Mouse (Mus musculus) C2C12 (cell line): ENCODE measurements around the gene Atf5. TPM values are rescaled to one million over a fixed set of nuclear protein-coding genes. Genes with fewer than 3 reads are reported as not detected.

Source experiments
- H3K27me3 ChIP-seq: one replicate; pipeline ENCODE4 v1.6.1; 2011; ENCODE audit not compliant: control insufficient read depth, insufficient read depth, insufficient read length
- H3K36me3 ChIP-seq: one replicate; pipeline ENCODE4 v1.6.1; 2011; ENCODE audit not compliant: control insufficient read depth, insufficient read depth
- H3K4me3 ChIP-seq: one replicate; pipeline ENCODE4 v1.5.1; 2011; ENCODE audit warnings: mild to moderate bottlenecking, control low read depth; ENCODE audit not compliant: poor library complexity, insufficient read depth, severe bottlenecking
- H3K79me2 ChIP-seq: one replicate; pipeline ENCODE4 v1.6.1; 2011; ENCODE audit not compliant: control insufficient read depth, insufficient read depth
- H3K79me3 ChIP-seq: one replicate; pipeline ENCODE4 v1.6.1; 2011; ENCODE audit warnings: low read depth, control low read depth
- H3ac ChIP-seq: one replicate; pipeline ENCODE3; 2011; ENCODE audit warnings: low read depth; ENCODE audit not compliant: control insufficient read depth, insufficient read length
- CEBPB ChIP-seq: IDR thresholded peaks from one replicate; pipeline ENCODE4 v1.6.1; 2011; ENCODE audit warnings: low read depth, mild to moderate bottlenecking, control low read depth, moderate library complexity
- CTCF ChIP-seq: IDR thresholded peaks from one replicate; pipeline ENCODE4 v1.5.1; 2011; ENCODE audit not compliant: control insufficient read depth, insufficient read depth, insufficient read length
- FOSL1 ChIP-seq: IDR thresholded peaks from one replicate; pipeline ENCODE4 v1.8.0; 2011; ENCODE audit warnings: mild to moderate bottlenecking, low read length; ENCODE audit not compliant: poor library complexity, insufficient read depth, severe bottlenecking
- MAX ChIP-seq: IDR thresholded peaks from one replicate; pipeline ENCODE4 v1.6.1; 2011; ENCODE audit warnings: mild to moderate bottlenecking, control low read depth
- MYOD1 ChIP-seq: IDR thresholded peaks from one replicate; pipeline ENCODE4 v1.6.1; 2011; ENCODE audit warnings: low read depth; ENCODE audit not compliant: control insufficient read depth, insufficient read length
- MYOG ChIP-seq: IDR thresholded peaks from one replicate; pipeline ENCODE4 v1.6.1; 2011; ENCODE audit not compliant: control insufficient read depth, insufficient read length; ENCODE audit errors: extremely low read depth
- USF1 ChIP-seq: IDR thresholded peaks from one replicate; pipeline ENCODE4 v1.6.1; 2011; ENCODE audit warnings: low read depth, mild to moderate bottlenecking, control low read depth, moderate library complexity
- polyA plus RNA-seq: library from polyadenylated mRNA; unstranded; fragments of >200 nt; fragmentation: generic; extraction: Trizol; gene quantifications from one replicate; pipeline ENCODE4 v1.2.1, GENCODE M21; 2012; ENCODE audit warnings: missing spikeins

Gene Atf5
- polyA plus RNA-seq, 1 experiment = 290 TPM

DNA sequence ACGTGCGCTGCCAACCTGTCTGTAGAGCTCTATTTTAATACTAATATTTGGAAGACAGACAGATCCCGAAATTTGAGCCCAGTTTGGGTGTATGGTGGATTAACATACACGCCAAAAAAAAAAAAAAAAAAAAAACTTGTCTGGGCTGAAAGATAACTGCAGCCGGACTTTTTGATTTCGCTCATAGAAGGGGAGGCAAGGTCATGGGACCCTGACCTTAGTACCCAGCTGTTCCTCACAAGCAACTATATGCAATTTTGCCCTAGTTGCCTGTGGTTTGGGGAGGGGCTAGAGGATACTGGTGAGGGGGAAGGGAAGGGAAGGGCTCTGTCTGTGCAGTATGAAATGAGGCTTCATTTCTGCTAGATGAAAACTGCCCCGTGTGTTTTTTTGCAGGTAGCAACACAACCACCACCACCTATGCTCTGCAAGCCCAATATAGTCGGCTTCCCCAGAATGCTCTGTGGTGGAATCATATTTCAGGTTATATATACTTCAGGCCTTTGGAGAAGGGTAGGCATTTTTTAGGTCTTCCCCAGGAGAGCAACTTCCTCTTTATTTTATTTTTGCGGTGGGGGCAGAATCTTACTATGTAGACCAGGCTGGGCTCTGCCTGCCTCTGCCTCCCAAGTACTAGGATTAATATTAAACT lies 39.9 kb upstream of the Atf5 start:
- TF ChIP-seq MYOG = no peak
- no peak for TF ChIP-seq MAX
- no peak for TF ChIP-seq CEBPB
- TF ChIP-seq CTCF = no peak
- TF ChIP-seq FOSL1 = no peak
- no peak for TF ChIP-seq USF1
- no peak for TF ChIP-seq MYOD1
- H3K36me3 ChIP-seq = peaks cover 9% of the 10 kb centered on the region
- no peaks in the 10 kb centered on the region for H3K27me3 ChIP-seq
- no peak overlapping the region for H3ac ChIP-seq
- H3K79me2 ChIP-seq = peaks cover 40% of the 10 kb centered on the region
- H3K4me3 ChIP-seq = peak overlapping the region; percentile 65
- peaks cover 17% of the 10 kb centered on the region for H3K79me3 ChIP-seq

DNA sequence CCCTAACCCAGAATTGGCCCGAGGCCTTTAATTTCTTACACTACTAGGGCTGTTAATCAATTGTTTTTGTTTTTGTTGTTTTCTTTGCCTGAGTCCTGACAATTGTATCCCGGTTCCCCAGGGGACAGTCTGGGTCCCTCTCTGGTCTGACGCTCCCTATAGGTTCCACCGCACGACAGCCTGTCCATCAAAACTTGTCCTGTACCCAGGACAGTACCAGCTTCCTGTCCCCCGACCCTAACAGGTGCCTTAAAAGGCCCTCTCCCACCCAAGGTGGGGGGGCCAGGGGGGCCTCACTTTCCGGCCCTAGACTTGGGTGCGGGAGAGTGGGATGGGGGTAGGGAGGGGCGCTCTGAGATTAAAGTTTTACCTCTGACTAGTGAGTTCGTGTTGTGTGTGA lies 38.6 kb upstream of the Atf5 start:
- H3K4me3 ChIP-seq = peak overlapping the region; percentile 2
- no peak for TF ChIP-seq USF1
- TF ChIP-seq FOSL1 = no peak
- TF ChIP-seq MYOD1 = no peak
- TF ChIP-seq CTCF = no peak
- TF ChIP-seq CEBPB = no peak
- no peak for TF ChIP-seq MAX
- TF ChIP-seq MYOG = no peak

DNA sequence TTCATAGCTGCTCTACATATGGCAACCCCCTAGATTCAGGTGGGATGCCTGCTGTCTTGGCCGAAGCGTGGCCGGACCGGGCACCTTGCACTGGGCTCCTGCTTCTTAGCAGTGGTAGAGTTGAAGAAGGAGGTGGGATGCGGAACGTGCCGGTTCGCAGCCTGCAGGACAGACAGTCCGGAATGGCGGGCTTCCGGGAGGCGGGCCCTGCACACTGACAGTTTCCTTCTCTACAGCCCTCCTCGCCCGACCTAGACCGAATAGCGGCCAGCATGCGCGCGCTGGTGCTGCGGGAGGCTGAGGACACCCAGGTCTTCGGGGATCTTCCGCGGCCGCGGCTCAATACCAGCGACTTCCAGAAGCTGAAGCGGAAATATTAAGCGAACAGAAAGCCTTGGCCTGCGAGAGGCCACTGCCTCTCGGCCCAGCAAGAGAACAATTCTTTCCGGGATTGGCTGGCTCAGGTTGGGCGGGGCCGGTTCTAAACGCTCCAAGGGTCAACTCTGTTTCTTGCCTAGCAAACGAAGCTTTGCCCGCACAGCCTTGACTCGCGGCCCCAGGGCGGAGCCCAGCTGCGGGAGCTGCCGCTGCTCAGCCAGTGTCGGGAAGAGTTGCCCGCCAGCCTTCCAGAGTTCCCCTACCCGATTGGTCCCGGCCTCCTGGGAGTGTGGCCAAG lies 38.0 kb upstream of the Atf5 start:
- Histone ChIP-seq H3K36me3 (peaks cover 9% of the 10 kb centered on the region), H3K79me3 (peaks cover 27% of the 10 kb centered on the region), H3K79me2 (peaks cover 53% of the 10 kb centered on the region), H3K4me3 (peak overlapping the region; percentile 18), H3ac (peak overlapping the region; percentile 31), H3K27me3 (no peaks in the 10 kb centered on the region)
- TF ChIP-seq CTCF (no peak), MAX (no peak), MYOG (no peak), MYOD1 (no peak), CEBPB (no peak), USF1 (no peak), FOSL1 (no peak)

More for the DNA sequence above, 38.6 kb upstream of the Atf5 start:
- peaks cover 9% of the 10 kb centered on the region for H3K36me3 ChIP-seq
- no peaks in the 10 kb centered on the region for H3K27me3 ChIP-seq
- H3K79me2 ChIP-seq = peaks cover 47% of the 10 kb centered on the region
- no peak overlapping the region for H3ac ChIP-seq
- peaks cover 27% of the 10 kb centered on the region for H3K79me3 ChIP-seq

DNA sequence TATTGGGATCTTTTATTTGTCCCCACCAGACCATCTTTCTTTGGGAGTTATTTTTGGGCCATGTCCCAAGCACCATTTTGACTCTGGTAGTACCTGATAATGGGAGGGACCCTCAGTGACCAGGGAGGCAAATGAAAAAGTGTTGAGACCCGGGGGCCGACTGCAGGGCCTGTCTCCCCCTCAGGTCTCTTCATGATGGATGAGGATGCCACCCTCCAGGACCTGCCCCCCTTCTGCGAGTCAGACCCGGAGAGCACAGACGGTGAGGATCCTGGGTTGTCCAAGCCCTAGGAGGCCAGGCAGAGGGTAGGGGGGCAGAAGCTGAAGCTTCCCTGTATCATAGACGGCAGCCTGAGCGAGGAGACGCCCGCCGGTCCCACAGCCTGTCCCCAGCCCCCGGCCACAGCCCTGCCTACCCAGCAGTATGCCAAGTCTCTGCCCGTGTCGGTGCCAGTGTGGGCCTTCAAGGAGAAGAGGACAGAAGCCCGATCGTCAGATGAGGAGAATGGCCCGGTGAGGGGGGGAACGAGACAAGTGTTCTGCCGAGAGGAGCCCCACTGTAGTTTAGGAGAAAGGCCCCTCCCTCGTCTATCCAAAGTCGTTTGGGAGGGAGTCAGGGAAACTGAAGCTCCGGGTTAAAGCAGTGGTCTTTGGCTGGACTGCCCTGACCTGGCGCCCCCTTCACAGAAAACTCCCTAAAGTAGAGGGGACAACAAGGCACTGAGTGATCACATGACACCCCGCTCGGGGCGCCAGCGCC lies 37.3 kb upstream of the Atf5 start:
- peaks cover 9% of the 10 kb centered on the region for H3K36me3 ChIP-seq
- H3K79me2 ChIP-seq = peaks cover 53% of the 10 kb centered on the region
- peak overlapping the region; percentile 18 for H3K4me3 ChIP-seq
- peak overlapping the region; percentile 10 for H3ac ChIP-seq
- TF ChIP-seq MAX = no peak
- TF ChIP-seq CEBPB = no peak
- TF ChIP-seq USF1 = peak; percentile 35
- no peak for TF ChIP-seq MYOG
- no peak for TF ChIP-seq MYOD1
- no peak for TF ChIP-seq CTCF
- TF ChIP-seq FOSL1 = no peak
- no peaks in the 10 kb centered on the region for H3K27me3 ChIP-seq
- H3K79me3 ChIP-seq = peaks cover 27% of the 10 kb centered on the region

DNA sequence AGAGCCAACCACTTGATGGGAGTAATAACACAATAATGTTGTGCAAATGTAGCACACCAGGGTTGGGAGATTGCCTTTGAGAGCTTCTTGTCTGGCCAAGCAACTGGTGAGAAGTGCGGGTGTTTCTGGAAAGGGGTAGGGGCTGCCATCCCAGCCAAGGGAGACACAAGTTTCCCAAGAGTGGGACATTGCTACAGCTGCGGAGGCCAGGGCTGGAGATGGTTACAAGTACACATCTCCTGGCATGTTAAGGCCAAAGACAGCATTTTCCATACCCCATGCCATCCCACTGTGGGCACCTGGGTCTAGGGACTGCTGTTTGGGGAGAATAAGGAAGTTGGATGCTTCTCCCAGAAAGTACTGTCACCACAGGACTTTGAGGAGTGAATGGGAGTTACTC lies 36.6 kb upstream of the Atf5 start:
- Histone ChIP-seq H3K4me3 (no peak overlapping the region), H3ac (no peak overlapping the region), H3K36me3 (peaks cover 9% of the 10 kb centered on the region), H3K79me3 (peaks cover 24% of the 10 kb centered on the region), H3K27me3 (no peaks in the 10 kb centered on the region), H3K79me2 (peaks cover 54% of the 10 kb centered on the region)
- no peak for TF ChIP-seq MYOD1
- no peak for TF ChIP-seq FOSL1
- TF ChIP-seq MYOG = no peak
- TF ChIP-seq CEBPB = no peak
- TF ChIP-seq MAX = no peak
- TF ChIP-seq USF1 = no peak
- TF ChIP-seq CTCF = no peak
